Mouse (Mus musculus) cerebellum, adult 2 months (tissue): ENCODE measurements around the gene Tm9sf1. TPM values are rescaled to one million over a fixed set of nuclear protein-coding genes. Genes with fewer than 3 reads are reported as not detected.

ENCODE experiments used
- DNase-seq, 2 experiments: peaks; one replicate each; pipeline ENCODE4 v3.0.0; 2021
- H3K27ac ChIP-seq: fragments of 200-500 bp; 2 replicates; pipeline ENCODE4 v1.5.1; 2012; ENCODE audit warnings: low read length, control low read depth, inconsistent platforms; ENCODE audit not compliant: insufficient read depth
- H3K27me3 ChIP-seq: fragments of 200-500 bp; 2 replicates; pipeline ENCODE4 v1.6.1; 2012; ENCODE audit warnings: inconsistent platforms, mild to moderate bottlenecking, low read length, moderate library complexity; ENCODE audit not compliant: control insufficient read depth, insufficient read depth
- H3K4me1 ChIP-seq: fragments of 200-500 bp; 2 replicates; pipeline ENCODE4 v1.6.1; 2011; ENCODE audit warnings: low read length; ENCODE audit not compliant: control insufficient read depth, insufficient read depth
- H3K4me3 ChIP-seq: fragments of 200-500 bp; replicated peaks from 2 replicates; pipeline ENCODE3; 2011; ENCODE audit warnings: mild to moderate bottlenecking, low read depth, low read length, control low read depth; ENCODE audit not compliant: insufficient read depth
- CTCF ChIP-seq: fragments of 200-500 bp; IDR thresholded peaks from 2 replicates; pipeline ENCODE4 v1.5.1; 2011; ENCODE audit warnings: low read depth, mild to moderate bottlenecking, control low read depth, low read length, moderate library complexity, borderline replicate concordance; ENCODE audit not compliant: insufficient read depth
- POLR2A ChIP-seq: fragments of 200-500 bp; IDR thresholded peaks from 2 replicates; pipeline ENCODE4 v1.6.1; 2011; ENCODE audit warnings: low read length, control low read depth, borderline replicate concordance; ENCODE audit not compliant: insufficient read depth
- WGBS: fragments of 180-500 bp; shearing (Covaris S2); methylation state at CpG from one replicate; pipeline ENCODE4 v1.1.7; 2018; 5-methylcytosine and 5-hydroxymethylcytosine counted together
- polyA plus RNA-seq: library from polyadenylated mRNA; depleted of rRNA; stranded (reverse); fragments of >200 nt; gene quantifications from 2 replicates; pipeline ENCODE4 v1.2.3, GENCODE M21; 2012; rRNA removed

The Tm9sf1 gene
- 35.3 and 40.1 TPM in 2 replicates for polyA plus RNA-seq

DNA sequence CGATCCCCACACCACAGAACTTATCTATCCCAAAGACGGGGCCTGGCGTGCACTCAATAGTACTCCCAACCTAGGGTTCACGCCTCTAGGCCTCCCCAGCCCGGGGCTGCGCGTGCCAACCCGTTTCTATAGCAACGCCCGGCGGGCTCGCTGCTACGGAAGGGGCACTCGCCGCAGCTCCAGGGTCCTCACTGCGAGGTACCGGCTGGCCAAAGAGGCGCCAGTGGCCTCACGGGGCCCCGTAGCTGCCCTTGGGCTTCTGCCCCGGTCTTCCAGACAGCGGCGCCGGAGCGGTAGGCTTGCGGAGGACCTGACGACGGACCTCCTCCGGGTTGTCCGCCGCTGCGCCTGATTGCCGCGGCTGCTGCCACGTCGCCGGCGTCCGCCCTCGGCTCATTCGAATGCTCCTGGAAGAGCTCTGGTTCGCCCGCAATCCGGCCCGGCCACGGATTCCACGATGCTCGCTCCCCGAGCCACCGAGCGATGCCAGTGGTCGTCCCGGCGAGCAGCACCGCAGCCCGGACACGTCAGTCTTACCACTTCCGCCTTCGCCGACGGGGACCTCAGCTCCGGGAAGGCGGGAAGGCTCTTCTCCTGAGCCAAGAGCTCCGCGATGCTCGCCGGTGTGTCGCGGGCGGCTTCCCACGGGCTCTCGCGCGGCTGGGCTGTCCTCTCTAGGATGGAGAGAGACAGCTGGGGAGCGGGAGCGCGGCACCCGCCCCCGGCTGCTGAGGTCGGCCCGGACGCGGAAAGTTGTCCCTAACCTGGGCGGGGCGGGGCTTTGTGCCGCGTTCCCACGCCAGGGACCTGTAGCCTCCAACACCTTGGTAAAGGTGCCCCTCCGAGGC lies at the start of gene Tm9sf1:
Gene Tm9sf1 (minus strand): TSS at position 747 of the 848 bp plus-strand sequence.
- Histone ChIP-seq H3K27me3 (no peaks in the 10 kb centered on the region), H3K4me3 (peak within 1 kb of the TSS; percentile 99), H3K27ac (peak within 1 kb of the TSS; percentile 95), H3K4me1 (no peaks in the 10 kb centered on the region; the same call in 1 of the 2 replicates)
- no peak for TF ChIP-seq CTCF
- TF ChIP-seq POLR2A, result peak; percentile 49; the same call in 1 of the 2 replicates
- peak; percentile 87 to 94 for DNase-seq
- under 1% methylated on average over 89 of the region's 89 CpGs for WGBS

DNA sequence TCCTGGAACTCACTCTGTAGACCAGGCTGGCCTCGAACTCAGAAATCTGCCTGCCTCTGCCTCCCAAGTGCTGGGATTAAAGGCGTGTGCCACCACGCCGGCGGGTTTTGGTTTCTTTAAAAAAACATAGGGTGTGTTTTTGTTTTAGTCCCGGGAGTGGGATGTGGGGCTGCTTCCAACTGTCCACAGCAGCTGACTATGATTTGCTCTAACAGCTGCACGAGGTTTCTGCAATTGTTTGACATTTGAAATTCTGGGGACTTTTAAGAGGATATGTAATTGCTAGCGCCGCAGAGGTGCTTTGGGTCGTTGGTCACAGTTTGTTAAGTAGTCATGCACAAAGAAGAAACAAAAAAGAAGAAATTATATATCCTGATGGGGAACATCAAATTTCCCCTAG lies 45.8 kb upstream of the Tm9sf1 start:
- TF ChIP-seq POLR2A (no peak), CTCF (no peak)
- no peak for DNase-seq
- no peak overlapping the region for H3K4me3 ChIP-seq
- H3K4me1 ChIP-seq, result no peaks in the 10 kb centered on the region
- WGBS, result 72% methylated on average over 10 of the region's 10 CpGs
- H3K27me3 ChIP-seq, result no peaks in the 10 kb centered on the region
- H3K27ac ChIP-seq, result no peak overlapping the region

DNA sequence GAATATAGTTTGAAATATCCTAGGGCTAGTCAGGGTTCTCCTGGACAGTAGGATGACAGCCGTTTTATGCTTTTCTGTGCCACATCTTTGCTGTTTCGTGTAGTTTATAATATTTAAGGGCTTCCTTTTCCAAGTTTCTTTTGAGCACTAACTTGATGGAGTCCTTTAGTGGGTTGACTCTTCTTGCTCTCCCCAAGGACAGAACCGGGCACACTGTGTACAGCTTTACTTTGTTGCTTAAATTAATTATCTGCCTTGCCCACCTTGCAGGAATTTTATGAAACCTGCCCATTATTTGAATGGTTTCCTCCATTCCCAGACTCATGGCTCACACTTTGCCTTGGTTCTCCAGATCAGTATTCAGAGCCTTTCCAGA lies 38.5 kb upstream of the Tm9sf1 start:
- Histone ChIP-seq H3K4me1 (peaks cover 4% of the 10 kb centered on the region; the same call in 1 of the 2 replicates), H3K27ac (no peak overlapping the region), H3K27me3 (no peaks in the 10 kb centered on the region), H3K4me3 (peak overlapping the region; percentile 75)
- no peak for DNase-seq
- WGBS, result 3% methylated on average over 3 of the region's 3 CpGs
- TF ChIP-seq POLR2A, result no peak
- TF ChIP-seq CTCF, result no peak

DNA sequence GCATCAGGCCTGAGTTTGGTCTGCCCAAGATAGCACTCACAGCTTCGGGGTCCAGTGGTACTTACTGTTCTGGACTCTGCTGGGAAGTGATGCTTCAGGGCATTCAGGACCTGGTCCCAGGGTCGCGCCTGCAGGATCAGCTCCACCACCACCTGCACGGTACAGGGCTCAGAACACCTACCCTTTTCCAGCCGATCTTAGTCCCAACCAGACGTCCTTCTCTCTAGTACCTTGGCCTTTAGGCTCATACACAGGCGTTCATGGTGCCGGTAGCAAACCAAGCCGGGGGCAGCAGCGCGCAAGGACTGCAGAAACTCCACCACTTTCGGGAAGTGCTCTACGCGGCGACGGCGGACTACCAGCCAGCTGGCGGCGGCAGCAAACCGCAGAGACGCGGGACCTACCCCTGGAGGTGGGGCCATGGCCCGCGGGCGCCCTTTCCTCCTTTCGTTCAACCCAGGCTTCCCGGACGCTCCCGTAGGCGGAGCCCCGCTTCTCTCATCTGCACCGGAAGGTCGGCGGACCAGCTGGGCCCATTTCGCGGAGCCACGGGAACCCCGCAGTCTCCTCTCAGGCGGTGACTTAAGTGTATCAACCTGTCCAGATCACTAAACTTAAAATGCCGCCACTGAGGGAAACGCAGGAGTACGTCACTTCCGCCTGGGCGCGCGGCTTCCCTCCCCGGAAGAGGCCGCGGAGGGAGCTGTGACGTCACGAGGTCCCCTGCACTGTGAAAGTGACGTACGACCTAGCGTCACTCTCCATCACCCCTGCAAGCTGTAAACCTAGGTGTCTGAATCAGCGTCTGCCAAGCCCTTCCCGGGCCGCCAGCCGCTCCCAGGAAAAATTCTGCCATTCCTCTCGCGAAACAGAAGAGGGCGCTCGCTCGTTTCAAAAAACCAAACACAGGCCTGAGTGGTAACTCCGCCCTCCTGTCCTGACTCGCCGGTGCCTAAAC lies 37.8 kb upstream of the Tm9sf1 start, which contains the start of gene Tinf2:
Gene Tinf2 (minus strand): TSS at position 661 of the 958 bp plus-strand sequence.
- WGBS, result under 1% methylated on average over 66 of the region's 66 CpGs
- peak; percentile 96 to 97 for DNase-seq
- peak within 1 kb of the TSS; percentile 75 for H3K4me3 ChIP-seq

DNA sequence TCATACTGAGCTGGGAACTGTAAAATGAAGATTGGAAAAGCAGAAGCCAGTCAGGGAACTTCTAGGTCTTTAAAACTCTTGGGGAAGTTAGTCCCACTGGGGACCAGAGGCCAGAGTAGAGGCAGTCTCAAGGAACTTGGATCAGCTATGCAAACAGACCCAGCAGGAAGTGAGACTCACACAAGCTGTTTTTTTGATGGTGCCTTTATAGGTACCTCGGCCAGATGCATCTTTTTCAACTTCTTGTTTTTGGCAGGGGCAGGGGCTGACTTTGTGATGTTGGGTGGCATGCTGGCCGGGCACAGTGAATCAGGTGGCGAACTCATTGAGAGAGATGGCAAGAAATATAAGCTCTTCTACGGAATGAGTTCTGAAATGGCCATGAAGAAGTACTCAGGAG lies 34.0 kb upstream of the Tm9sf1 start:
- no peaks in the 10 kb centered on the region for H3K27me3 ChIP-seq
- no peak overlapping the region for H3K27ac ChIP-seq
- H3K4me3 ChIP-seq, result no peak overlapping the region
- H3K4me1 ChIP-seq, result peaks cover 4% of the 10 kb centered on the region; the same call in 1 of the 2 replicates
- DNase-seq, result no peak
- TF ChIP-seq CTCF (no peak), POLR2A (no peak)
- WGBS, result 77% methylated on average over 4 of the region's 4 CpGs

More for the DNA sequence above, 37.8 kb upstream of the Tm9sf1 start, which contains the start of gene Tinf2:
- Histone ChIP-seq H3K27me3 (no peaks in the 10 kb centered on the region), H3K27ac (peak within 1 kb of the TSS; percentile 27; the same call in 1 of the 2 replicates), H3K4me1 (peaks cover 4% of the 10 kb centered on the region; the same call in 1 of the 2 replicates)
- TF ChIP-seq POLR2A (peak; percentile 31; the same call in 1 of the 2 replicates), CTCF (peak; percentile 74)

DNA sequence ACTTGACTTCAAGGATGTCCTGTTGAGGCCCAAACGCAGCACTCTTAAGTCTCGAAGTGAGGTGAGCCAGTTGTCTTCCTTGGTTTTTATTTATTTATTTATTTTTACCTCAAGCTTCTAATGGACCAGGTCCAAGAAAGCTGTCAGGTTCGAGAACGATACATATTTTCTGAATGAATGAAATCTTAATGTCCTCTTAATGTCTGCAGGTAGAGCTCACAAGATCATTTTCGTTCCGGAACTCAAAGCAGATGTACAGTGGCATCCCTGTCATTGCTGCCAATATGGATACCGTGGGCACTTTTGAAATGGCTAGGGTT lies 29.1 kb upstream of the Tm9sf1 start:
- no peaks in the 10 kb centered on the region; the same call in 1 of the 2 replicates for H3K4me1 ChIP-seq
- TF ChIP-seq CTCF, result no peak
- TF ChIP-seq POLR2A, result no peak
- no peak overlapping the region for H3K4me3 ChIP-seq
- WGBS, result 62% methylated on average over 7 of the region's 7 CpGs
- no peaks in the 10 kb centered on the region for H3K27me3 ChIP-seq
- H3K27ac ChIP-seq, result no peak overlapping the region
- no peak for DNase-seq
